Mouse (Mus musculus) spleen, postnatal 14 days (tissue): ENCODE data around the gene Gm10139.
"Not testable (repeated sequence)": the region's sequence is repeated elsewhere in the genome, so short reads cannot be mapped to it uniquely, and the experiment has no call there.

Experiments
- DNase-seq, 2 experiments: peaks; one replicate each; pipeline ENCODE4 v3.0.0; 2021 to 2022; ENCODE audit warnings: low spot score in 2 of 2

The Gm10139 gene

GRCm38 (mm10) chr13:65512378-65512777 is at the start of gene Gm10139:
Gm10139 (plus strand) TSS chr13:65512678.
- not testable (repeated sequence) for DNase-seq

GRCm38 (mm10) chr13:65557636-65558035 is 45.2 kb downstream of the Gm10139 start:
- not testable (repeated sequence) for DNase-seq
